Mouse (Mus musculus): Measurements from ENCODE around the gene Fam13a. TPM values are rescaled to one million over a fixed set of nuclear protein-coding genes. Genes with fewer than 3 reads are reported as not detected.

Fam13a gene
- polyA plus RNA-seq, 1 experiment from 2014 or later = 3.9 TPM

GRCm38 (mm10) chr6:58988706-58989105 lies 35.6 kb downstream of the Fam13a start:
- Histone ChIP-seq H3K4me1 (no peaks in the 10 kb centered on the region), H3K4me3 (replicated peaks) (no peak overlapping the region), H3K27ac (no peak overlapping the region), H3K9ac (no peak overlapping the region), H3K36me3 (replicated peaks) (no peaks in the 10 kb centered on the region), H3K4me2 (no peak overlapping the region), H3K9me3 (no peaks in the 10 kb centered on the region), H3K27me3 (no peaks in the 10 kb centered on the region)
- 90% methylated on average over 2 of the region's 2 CpGs for WGBS
- ATAC-seq (ENCODE audit: low FRiP score) = no peak

GRCm38 (mm10) chr6:58987166-58987565 lies 37.2 kb downstream of the Fam13a start:
- Histone ChIP-seq H3K36me3 (replicated peaks) (no peaks in the 10 kb centered on the region), H3K27ac (no peak overlapping the region), H3K4me1 (no peaks in the 10 kb centered on the region), H3K9ac (no peak overlapping the region), H3K4me2 (no peak overlapping the region), H3K4me3 (replicated peaks) (no peak overlapping the region), H3K27me3 (no peaks in the 10 kb centered on the region), H3K9me3 (no peaks in the 10 kb centered on the region)
- no peak for ATAC-seq (ENCODE audit: low FRiP score)
- WGBS = 90% methylated on average over 5 of the region's 5 CpGs

- Histone ChIP-seq H3K27me3 (no peaks in the 10 kb centered on the region), H3K4me2 (no peak overlapping the region), H3K4me3 (replicated peaks) (no peak overlapping the region), H3K9me3 (no peaks in the 10 kb centered on the region), H3K4me1 (no peaks in the 10 kb centered on the region), H3K27ac (no peak overlapping the region), H3K36me3 (replicated peaks) (no peaks in the 10 kb centered on the region), H3K9ac (no peak overlapping the region)
- no peak for ATAC-seq (ENCODE audit: low FRiP score)
- 89% methylated on average over 8 of the region's 8 CpGs for WGBS
Observed at GRCm38 (mm10) chr6:58985186-58985585, 39.2 kb downstream of the Fam13a start.

GRCm38 (mm10) chr6:58975249-58975648 lies 49.1 kb downstream of the Fam13a start:
- H3K9me3 ChIP-seq = no peaks in the 10 kb centered on the region
- no peak overlapping the region for H3K27ac ChIP-seq
- no peaks in the 10 kb centered on the region for H3K27me3 ChIP-seq
- no peaks in the 10 kb centered on the region for H3K36me3 ChIP-seq (replicated peaks)
- no peak overlapping the region for H3K9ac ChIP-seq
- H3K4me3 ChIP-seq (replicated peaks) = no peak overlapping the region
- ATAC-seq (ENCODE audit: low FRiP score) = no peak
- no peak overlapping the region for H3K4me2 ChIP-seq
- WGBS = 66% methylated on average over 2 of the region's 2 CpGs
- H3K4me1 ChIP-seq = no peaks in the 10 kb centered on the region

GRCm38 (mm10) chr6:58974428-58974827 lies 49.9 kb downstream of the Fam13a start:
- no peak overlapping the region for H3K27ac ChIP-seq
- H3K4me1 ChIP-seq = no peaks in the 10 kb centered on the region
- no peak overlapping the region for H3K4me3 ChIP-seq (replicated peaks)
- no peak overlapping the region for H3K9ac ChIP-seq
- no peaks in the 10 kb centered on the region for H3K27me3 ChIP-seq
- no peak for ATAC-seq (ENCODE audit: low FRiP score)
- no peaks in the 10 kb centered on the region for H3K9me3 ChIP-seq
- H3K4me2 ChIP-seq = no peak overlapping the region
- H3K36me3 ChIP-seq (replicated peaks) = no peaks in the 10 kb centered on the region
- 94% methylated on average over 2 of the region's 2 CpGs for WGBS

- Histone ChIP-seq H3K27me3 (no peaks in the 10 kb centered on the region), H3K4me3 (replicated peaks) (no peak overlapping the region), H3K36me3 (replicated peaks) (no peaks in the 10 kb centered on the region), H3K9me3 (no peaks in the 10 kb centered on the region), H3K27ac (no peak overlapping the region), H3K4me2 (no peak overlapping the region), H3K9ac (no peak overlapping the region), H3K4me1 (no peaks in the 10 kb centered on the region)
- WGBS = 91% methylated on average over 1 of the region's 1 CpGs
- no peak for ATAC-seq (ENCODE audit: low FRiP score)
Observed at GRCm38 (mm10) chr6:58972873-58973272, 51.5 kb downstream of the Fam13a start.

GRCm38 (mm10) chr6:58968272-58968671 lies 56.1 kb downstream of the Fam13a start:
- Histone ChIP-seq H3K4me3 (replicated peaks) (no peak overlapping the region), H3K9me3 (no peaks in the 10 kb centered on the region), H3K4me2 (no peak overlapping the region), H3K36me3 (replicated peaks) (no peaks in the 10 kb centered on the region), H3K4me1 (peaks cover 10% of the 10 kb centered on the region; the same call in 1 of the 2 replicates), H3K9ac (no peak overlapping the region), H3K27ac (no peak overlapping the region), H3K27me3 (no peaks in the 10 kb centered on the region)
- ATAC-seq (ENCODE audit: low FRiP score) = no peak
- WGBS = 85% methylated on average over 3 of the region's 3 CpGs

GRCm38 (mm10) chr6:58965071-58965831 lies 59.1 kb downstream of the Fam13a start:
- Histone ChIP-seq H3K4me2 (no peak overlapping the region), H3K27me3 (no peaks in the 10 kb centered on the region)
- ATAC-seq (ENCODE audit: low FRiP score) = no peak

GRCm38 (mm10) chr6:58964565-58964964 lies 59.8 kb downstream of the Fam13a start:
- Histone ChIP-seq H3K9me3 (no peaks in the 10 kb centered on the region), H3K4me1 (peaks cover 10% of the 10 kb centered on the region; the same call in 1 of the 2 replicates), H3K36me3 (replicated peaks) (no peaks in the 10 kb centered on the region), H3K4me3 (replicated peaks) (no peak overlapping the region), H3K27me3 (no peaks in the 10 kb centered on the region), H3K4me2 (no peak overlapping the region), H3K27ac (no peak overlapping the region), H3K9ac (no peak overlapping the region)
- no peak for ATAC-seq (ENCODE audit: low FRiP score)

More at GRCm38 (mm10) chr6:58965071-58965831, 59.1 kb downstream of the Fam13a start:
- H3K4me3 ChIP-seq (replicated peaks) = no peak overlapping the region
- H3K4me1 ChIP-seq = peaks cover 10% of the 10 kb centered on the region; the same call in 1 of the 2 replicates
- 50% methylated on average over 12 of the region's 12 CpGs for WGBS
- H3K9me3 ChIP-seq = no peaks in the 10 kb centered on the region
- H3K27ac ChIP-seq = no peak overlapping the region
- H3K36me3 ChIP-seq (replicated peaks) = no peaks in the 10 kb centered on the region
- no peak overlapping the region for H3K9ac ChIP-seq

DNA sequence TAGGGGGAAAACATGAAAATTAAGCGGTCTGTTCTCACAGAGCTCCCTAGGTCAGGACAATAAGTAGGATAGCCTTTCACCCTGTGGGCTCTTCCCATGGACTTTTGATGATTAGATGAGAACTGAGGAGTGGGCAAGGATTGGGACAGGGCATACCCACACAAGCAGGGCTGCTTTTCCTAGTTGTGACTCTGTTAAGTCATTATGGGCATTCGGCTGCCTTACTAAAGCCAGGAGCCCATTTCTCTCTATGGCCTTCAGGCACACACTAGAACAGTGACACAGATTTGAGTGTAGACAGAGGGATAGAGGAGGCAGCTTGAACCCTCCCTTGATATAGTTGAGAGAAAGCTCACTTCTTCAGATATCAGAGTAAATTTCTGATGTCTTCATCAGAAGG lies 60.3 kb downstream of the Fam13a start:
- H3K9me3 ChIP-seq = no peaks in the 10 kb centered on the region
- peaks cover 10% of the 10 kb centered on the region; the same call in 1 of the 2 replicates for H3K4me1 ChIP-seq
- H3K9ac ChIP-seq = no peak overlapping the region
- H3K36me3 ChIP-seq (replicated peaks) = no peaks in the 10 kb centered on the region
- 91% methylated on average over 2 of the region's 2 CpGs for WGBS
- H3K4me2 ChIP-seq = no peak overlapping the region
- no peaks in the 10 kb centered on the region for H3K27me3 ChIP-seq
- H3K27ac ChIP-seq = no peak overlapping the region
- no peak for ATAC-seq (ENCODE audit: low FRiP score)
- H3K4me3 ChIP-seq (replicated peaks) = no peak overlapping the region

- Histone ChIP-seq H3K36me3 (replicated peaks) (no peaks in the 10 kb centered on the region), H3K27me3 (no peaks in the 10 kb centered on the region), H3K27ac (no peak overlapping the region), H3K4me3 (replicated peaks) (no peak overlapping the region), H3K9me3 (no peaks in the 10 kb centered on the region), H3K4me1 (peaks cover 10% of the 10 kb centered on the region; the same call in 1 of the 2 replicates), H3K9ac (no peak overlapping the region), H3K4me2 (no peak overlapping the region)
- no peak for ATAC-seq (ENCODE audit: low FRiP score)
- 77% methylated on average over 5 of the region's 5 CpGs for WGBS
Observed at GRCm38 (mm10) chr6:58962691-58963090, 61.7 kb downstream of the Fam13a start.

- H3K9ac ChIP-seq = no peak overlapping the region
- no peak overlapping the region for H3K4me3 ChIP-seq (replicated peaks)
- 96% methylated on average over 2 of the region's 2 CpGs for WGBS
- no peaks in the 10 kb centered on the region for H3K9me3 ChIP-seq
- no peak overlapping the region for H3K4me2 ChIP-seq
- no peaks in the 10 kb centered on the region for H3K36me3 ChIP-seq (replicated peaks)
- no peak for ATAC-seq (ENCODE audit: low FRiP score)
- H3K27me3 ChIP-seq = no peaks in the 10 kb centered on the region
- peaks cover 7% of the 10 kb centered on the region; the same call in 1 of the 2 replicates for H3K4me1 ChIP-seq
- H3K27ac ChIP-seq = no peak overlapping the region
Observed at GRCm38 (mm10) chr6:58960523-58960922, 63.8 kb downstream of the Fam13a start.

All from forebrain, embryonic 12.5 days (tissue).